Comparison of ENCODE assay signal across 11 mouse cellular contexts in genomic region chr7:62232076-62232475, GRCm38 (mm10).
A peak's percentile ranks its signal among the peaks of the same experiment; 100 is the strongest.
DNase-seq lines count a peak whose midpoint lies in the region; ATAC-seq and TF ChIP-seq lines count a peak whose summit lies in the region.
"Had no signal": no experiment of that assay in that cellular context is flagged by ENCODE, and none has a peak within 500 bp of the region (broad histone marks: within the 10 kb centered on the region; RNA-seq: fewer than 3 reads in every experiment).

No protein-coding gene starts in this region.

- H3K4me1 ChIP-seq in lung, embryonic 14.5 days (ENCODE audit: insufficient read depth) = no peaks in the 10 kb centered on the region
- no peaks in the 10 kb centered on the region for H3K4me1 ChIP-seq in forebrain, postnatal 0 days (ENCODE audit: insufficient read depth)
- H3K4me1 ChIP-seq in stomach, embryonic 14.5 days (ENCODE audit: control insufficient read depth, insufficient read depth, low read length) = no peaks in the 10 kb centered on the region

- WGBS in lung, embryonic 14.5 days = 38% methylated on average over 5 of the region's 5 CpGs
- WGBS in forebrain, postnatal 0 days = 54% methylated on average over 5 of the region's 5 CpGs
- WGBS in stomach, embryonic 14.5 days = 41% methylated on average over 5 of the region's 5 CpGs

- H3K4me3 ChIP-seq in lung, embryonic 14.5 days (ENCODE audit: low read depth, low read length) = no peak overlapping the region
- no peak overlapping the region for H3K4me3 ChIP-seq in forebrain, postnatal 0 days (ENCODE audit: low read depth, low read length)
- H3K4me3 ChIP-seq in stomach, embryonic 14.5 days (ENCODE audit: low read depth, low read length) = no peak overlapping the region
- H3K4me3 ChIP-seq in gastrocnemius, adult 2 months = no peak overlapping the region

- ATAC-seq in lung, embryonic 14.5 days (ENCODE audit: insufficient read depth) = no peak
- ATAC-seq in forebrain, postnatal 0 days = no peak
- ATAC-seq in stomach, embryonic 14.5 days (ENCODE audit: insufficient number of reproducible peaks, insufficient read depth, low FRiP score, low read depth) = peak; percentile 38; the same call in 1 of the 2 replicates
- ATAC-seq in erythroid progenitor cell, adult 5-6 weeks (replicated peaks; ENCODE audit: low FRiP score, poor library complexity, severe bottlenecking) = no peak
- ATAC-seq: Patski had no signal

- intact Hi-C loops in gastrocnemius, adult 2 months (cut with DNase I) = no loop called here

- no peaks in the 10 kb centered on the region for H3K27me3 ChIP-seq in lung, embryonic 14.5 days (ENCODE audit: insufficient read depth, low read length)
- no peaks in the 10 kb centered on the region for H3K27me3 ChIP-seq in forebrain, postnatal 0 days (ENCODE audit: insufficient read depth, low read length)
- H3K27me3 ChIP-seq in stomach, embryonic 14.5 days (ENCODE audit: control insufficient read depth, insufficient read depth, low read length) = no peaks in the 10 kb centered on the region

- no peak overlapping the region for H3K9ac ChIP-seq in lung, embryonic 14.5 days
- no peak overlapping the region for H3K9ac ChIP-seq in forebrain, postnatal 0 days
- H3K9ac ChIP-seq in stomach, embryonic 14.5 days (replicated peaks; ENCODE audit: low read depth, low read length) = no peak overlapping the region

- peak overlapping the region; percentile 52 for H3K4me2 ChIP-seq in lung, embryonic 14.5 days
- no peak overlapping the region for H3K4me2 ChIP-seq in forebrain, postnatal 0 days (ENCODE audit: low read depth)
- 0 out of 2 replicates have a peak overlapping the region, but pooled peaks have one; percentile 29 for H3K4me2 ChIP-seq in stomach, embryonic 14.5 days (replicated peaks; ENCODE audit: low read depth, low read length)

- peak; percentile 24 for DNase-seq in adrenal gland, postnatal 14 days
- DNase-seq in adrenal gland, adult 8-10 months = no peak
- DNase-seq in lung, embryonic 14.5 days = peak; percentile 69
- DNase-seq in lung, postnatal 25 days (ENCODE audit: low spot score) = no peak
- DNase-seq in forebrain, postnatal 0 days = no peak
- no peak for DNase-seq in gastrocnemius, adult 2 months
- DNase-seq: gastrocnemius, postnatal 25 days had no signal

- H3K9me3 ChIP-seq in lung, embryonic 14.5 days (ENCODE audit: low read depth, low read length) = no peaks in the 10 kb centered on the region
- no peaks in the 10 kb centered on the region for H3K9me3 ChIP-seq in forebrain, postnatal 0 days (ENCODE audit: low read length)
- no peaks in the 10 kb centered on the region for H3K9me3 ChIP-seq in stomach, embryonic 14.5 days (ENCODE audit: control insufficient read depth, low read depth, low read length)

- H3K27ac ChIP-seq in lung, embryonic 14.5 days (ENCODE audit: low read depth) = 0 out of 2 replicates have a peak overlapping the region, but pooled peaks have one; percentile 30
- peak overlapping the region; percentile 45 for H3K27ac ChIP-seq in forebrain, postnatal 0 days (ENCODE audit: low read depth, low read length)
- H3K27ac ChIP-seq in stomach, embryonic 14.5 days (ENCODE audit: low read length) = no peak overlapping the region
- H3K27ac ChIP-seq in gastrocnemius, adult 2 months = no peak overlapping the region
- H3K27ac ChIP-seq: macrophage had no signal

- no peak for TF ChIP-seq CTCF in lung, embryonic 14.5 days (IDR thresholded peaks at IDR 0.05; ENCODE audit: low read depth)
- TF ChIP-seq CTCF in forebrain, postnatal 0 days (IDR thresholded peaks at IDR 0.05; ENCODE audit: low read depth) = no peak
- no peak for TF ChIP-seq CTCF in gastrocnemius, adult 2 months (IDR thresholded peaks at IDR 0.05)

- no peaks in the 10 kb centered on the region for H3K36me3 ChIP-seq in lung, embryonic 14.5 days (ENCODE audit: insufficient read depth)
- H3K36me3 ChIP-seq in forebrain, postnatal 0 days (ENCODE audit: insufficient read depth) = no peaks in the 10 kb centered on the region
- H3K36me3 ChIP-seq in stomach, embryonic 14.5 days (ENCODE audit: control insufficient read depth, insufficient read depth, low read length) = no peaks in the 10 kb centered on the region

Comparison
In these comparisons a context has a peak if more than half of its experiments do, and no peak if none do; other contexts are left out.
1. DNase-seq: peak in adrenal gland, postnatal 14 days (single experiment) and lung, embryonic 14.5 days (single experiment); none in adrenal gland, adult 8-10 months (single experiment), lung, postnatal 25 days (single experiment), forebrain, postnatal 0 days (single experiment) and gastrocnemius, adult 2 months (single experiment).
2. H3K27ac ChIP-seq: peak in lung, embryonic 14.5 days (single experiment) and forebrain, postnatal 0 days (single experiment); none in stomach, embryonic 14.5 days (single experiment) and gastrocnemius, adult 2 months (single experiment).